Mouse (Mus musculus) G1E (cell line): ENCODE measurements around the gene Tbx3.

ENCODE experiments used
- CTCF ChIP-seq: IDR thresholded peaks from 2 replicates; pipeline ENCODE4 v1.5.1; 2012; ENCODE audit warnings: low read depth, low read length, inconsistent platforms, mixed read lengths
- GATA1 ChIP-seq: IDR thresholded peaks from 2 replicates; pipeline ENCODE4 v1.6.1; 2012; ENCODE audit warnings: borderline replicate concordance, low read length, inconsistent platforms, mixed read lengths

DNA sequence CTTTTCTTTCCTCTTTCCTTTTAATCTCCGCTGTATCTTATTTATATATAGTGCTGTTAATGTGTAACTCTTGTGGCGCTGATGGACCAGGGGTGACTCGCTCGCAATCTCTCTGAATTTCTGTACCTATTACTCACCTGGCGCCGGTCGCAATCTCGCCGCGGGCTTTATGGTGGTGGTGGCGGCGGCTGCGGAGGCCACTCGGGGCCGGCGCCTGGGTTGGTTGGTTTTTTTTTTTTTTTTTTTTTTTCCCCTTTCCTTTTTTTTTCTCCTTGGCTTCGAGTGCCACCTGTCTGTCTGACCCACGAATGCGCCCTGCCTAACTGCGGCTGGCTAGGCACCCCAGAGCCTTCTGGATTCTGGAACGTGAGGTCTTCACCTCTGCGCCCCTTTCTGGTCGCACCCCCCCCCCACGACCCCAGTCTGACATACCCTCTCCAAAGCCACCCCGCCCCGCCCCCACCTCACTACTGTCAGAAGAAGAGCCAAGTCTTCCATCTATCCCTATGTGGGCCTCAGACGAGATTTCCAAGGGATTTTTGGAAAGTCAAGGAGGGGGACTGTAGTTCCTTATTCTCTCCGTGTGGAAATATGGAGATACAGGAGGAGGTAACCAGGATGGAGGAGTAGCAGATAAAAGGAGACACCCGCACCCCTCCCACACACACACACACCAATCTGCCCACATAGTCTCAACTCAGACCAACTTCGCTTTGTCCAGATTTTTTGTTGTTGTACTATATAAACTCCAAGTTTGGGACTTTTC, 15.9 kb downstream of the Tbx3 start:
- TF ChIP-seq CTCF (no peak), GATA1 (no peak)
